Mouse (Mus musculus): Measurements from ENCODE around the gene Hgfac.

Hgfac gene

DNA sequence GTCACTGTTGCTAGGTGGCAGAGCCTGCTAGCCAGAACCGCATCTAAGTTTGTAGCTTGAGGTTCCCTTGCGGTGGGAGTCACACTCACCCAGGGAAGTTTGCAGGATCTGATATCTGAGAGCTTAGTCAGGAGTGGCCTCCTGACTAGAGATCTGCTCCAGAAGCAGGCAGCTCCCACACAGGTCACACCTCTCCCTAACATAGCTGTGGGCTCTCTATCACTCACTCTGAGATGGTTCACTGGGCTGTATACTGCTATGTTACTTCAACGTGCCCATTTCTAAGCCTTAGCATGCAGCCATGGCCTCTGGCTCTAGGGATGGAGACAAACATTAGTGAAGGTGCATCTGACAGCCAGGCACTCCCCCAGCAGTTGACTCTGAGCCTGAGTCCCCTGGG lies 50.3 kb downstream of the Hgfac start:
- DNase-seq (ENCODE audit: inconsistent age in 2 of 2, low spot score in 1 of 2) = no peak
